Mouse (Mus musculus) v-Abl transformed pro-B cells (cell line): ENCODE data around the gene Fpr1.

ENCODE experiments used
- in situ Hi-C, 2 experiments: fragments of 400-800 bp; cut with MboI; formaldehyde crosslinking; loops; one replicate each; pipeline ENCODE4 v1.15.1; 2025; ENCODE audit not compliant: unreplicated experiment in 2 of 2

Gene Fpr1

GRCm38 (mm10) chr17:17826751-17827657 is 56.7 kb downstream of the Fpr1 start, which contains the start of gene Spaca6:
Spaca6 (plus strand) TSS chr17:17827158.
- in situ Hi-C loops, result no loop called here
